Mouse (Mus musculus) Patski (cell line): ENCODE data around the gene Gm2663. TPM values are rescaled to one million over a fixed set of nuclear protein-coding genes. Genes with fewer than 3 reads are reported as not detected.
"Not testable (repeated sequence)": the region's sequence is repeated elsewhere in the genome, so short reads cannot be mapped to it uniquely, and the experiment has no call there.

Experiments used
- ATAC-seq: fragments of 100-300 bp; one replicate; pipeline ENCODE4 v1.8.0; 2021
- CTCF ChIA-PET: fragments of 350-600 bp; sonication (Branson Sonifier 250); formaldehyde crosslinking; loops from one replicate; lab custom pipeline; 2022; ENCODE audit warnings: inconsistent platforms; lab: Charles Lee
- POLR2A ChIA-PET: fragments of 350-600 bp; sonication (Branson Sonifier 250); formaldehyde crosslinking; loops from one replicate; lab custom pipeline; 2022; ENCODE audit warnings: antibody characterized with exemption, inconsistent platforms; lab: Charles Lee
- DNase-seq: peaks from one replicate; pipeline ENCODE4 v3.0.0-alpha.2; 2011; ENCODE audit warnings: low read depth, low spot score
- H3K27me3 ChIP-seq: fragments of 371-371 bp; one replicate; pipeline ENCODE4 v1.5.1; 2021
- CTCF ChIP-seq: fragments of 100-300 bp; IDR thresholded peaks from one replicate; pipeline ENCODE4 v1.5.1; 2021
- in situ Hi-C: fragments of 300-500 bp; cut with MboI; formaldehyde crosslinking; loops from 3 replicates; pipeline ENCODE4 v1.11.1; 2018; ENCODE audit warnings: low pct_unique_long_range_greater_than_20kb, mixed read lengths
- polyA plus RNA-seq: library from polyadenylated mRNA; unstranded; gene quantifications from one replicate; pipeline ENCODE4 v1.2.3, GENCODE M21; 2021

The Gm2663 gene
- polyA plus RNA-seq, 1 experiment from 2014 or later, result not detected

- DNase-seq, result no peak
- peak; percentile 5 for ATAC-seq
- ChIA-PET POLR2A (no interaction called here), CTCF (interaction anchor here (1.0 to 3.4 kb wide), 4 partner anchors 9 to 240 kb away, joined by 3 to 17 read pairs (median 3); partner anchors contain the start of gene 2210010C04Rik)
- in situ Hi-C loops, result no loop called here
- no peak for TF ChIP-seq CTCF
- H3K27me3 ChIP-seq, result no peaks in the 10 kb centered on the region
These were observed 26.8 kb upstream of the Gm2663 start for GRCm38 (mm10) chr6:41025873-41026650.

GRCm38 (mm10) chr6:41019140-41019539, 19.9 kb upstream of the Gm2663 start:
- in situ Hi-C loops, result no loop called here
- DNase-seq (no peak), ATAC-seq (no peak)
- TF ChIP-seq CTCF, result no peak
- POLR2A ChIA-PET, result no interaction called here
- CTCF ChIA-PET, result no interaction called here
- no peaks in the 10 kb centered on the region for H3K27me3 ChIP-seq

GRCm38 (mm10) chr6:41018629-41019028, 19.4 kb upstream of the Gm2663 start:
- no peaks in the 10 kb centered on the region for H3K27me3 ChIP-seq
- ATAC-seq (no peak), DNase-seq (no peak)
- CTCF ChIA-PET, result no interaction called here
- in situ Hi-C loops, result no loop called here
- POLR2A ChIA-PET, result no interaction called here
- no peak for TF ChIP-seq CTCF

GRCm38 (mm10) chr6:41015065-41015464, 15.8 kb upstream of the Gm2663 start:
- H3K27me3 ChIP-seq, result peaks cover 15% of the 10 kb centered on the region
- DNase-seq (no peak), ATAC-seq (peak; percentile 99)
- in situ Hi-C loops, result no loop called here
- ChIA-PET POLR2A (no interaction called here), CTCF (interaction anchor here (0.6 to 1.9 kb wide), 8 partner anchors 9 to 133 kb away, joined by 3 to 17 read pairs (median 5); partner anchors contain the start of gene 2210010C04Rik)
- peak; percentile 70 for TF ChIP-seq CTCF

- POLR2A ChIA-PET, in situ Hi-C loops, ATAC-seq, DNase-seq, CTCF ChIA-PET: not testable (repeated sequence)
- peaks cover 30% of the 10 kb centered on the region for H3K27me3 ChIP-seq
These were observed 34.8 kb downstream of the Gm2663 start, which contains the start of gene 1810009J06Rik for GRCm38 (mm10) chr6:40964454-40964853. 1810009J06Rik (plus strand) TSS chr6:40964754.

- in situ Hi-C loops, result no loop called here
- ChIA-PET CTCF (no interaction called here), POLR2A (no interaction called here)
- no peaks in the 10 kb centered on the region for H3K27me3 ChIP-seq
- DNase-seq (no peak), ATAC-seq (no peak)
- TF ChIP-seq CTCF, result no peak
These were observed 45.6 kb downstream of the Gm2663 start for GRCm38 (mm10) chr6:40953716-40954115.

- no peak for TF ChIP-seq CTCF
- in situ Hi-C loops, result no loop called here
- ChIA-PET POLR2A (no interaction called here), CTCF (interaction anchor here (1.4 kb wide), 1 partner anchor 58 kb away, joined by 4 read pairs; no protein-coding TSS in a partner anchor)
- ATAC-seq (no peak), DNase-seq (no peak)
- H3K27me3 ChIP-seq, result no peaks in the 10 kb centered on the region
These were observed 47.5 kb downstream of the Gm2663 start, which contains the start of gene Gm4744 for GRCm38 (mm10) chr6:40951770-40952169. Gm4744 (minus strand) TSS chr6:40951870.

Other genes starting within 250 kb of the Gm2663 start
- gene Moxd2, start 112.0 kb downstream of the Gm2663 start, polyA plus RNA-seq, result not detected
- gene Prss58, start 99.1 kb downstream of the Gm2663 start, polyA plus RNA-seq, result not detected
- not detected for gene 1700074P13Rik, start 58.9 kb downstream of the Gm2663 start, polyA plus RNA-seq
- gene Gm4744, start 47.6 kb downstream of the Gm2663 start, polyA plus RNA-seq, result not detected
- not detected for gene 1810009J06Rik, start 34.7 kb downstream of the Gm2663 start, polyA plus RNA-seq
- gene 2210010C04Rik, start 36.0 kb upstream of the Gm2663 start, polyA plus RNA-seq, result 0.09 TPM